Mouse (Mus musculus): ENCODE measurements at regions not wholly inside any gene's neighbourhood (a gene's known extent, or its start where the extent isn't known, plus 50 kb on each side); places are given as distances from the start of the nearest gene placed in this dataset.

DNA sequence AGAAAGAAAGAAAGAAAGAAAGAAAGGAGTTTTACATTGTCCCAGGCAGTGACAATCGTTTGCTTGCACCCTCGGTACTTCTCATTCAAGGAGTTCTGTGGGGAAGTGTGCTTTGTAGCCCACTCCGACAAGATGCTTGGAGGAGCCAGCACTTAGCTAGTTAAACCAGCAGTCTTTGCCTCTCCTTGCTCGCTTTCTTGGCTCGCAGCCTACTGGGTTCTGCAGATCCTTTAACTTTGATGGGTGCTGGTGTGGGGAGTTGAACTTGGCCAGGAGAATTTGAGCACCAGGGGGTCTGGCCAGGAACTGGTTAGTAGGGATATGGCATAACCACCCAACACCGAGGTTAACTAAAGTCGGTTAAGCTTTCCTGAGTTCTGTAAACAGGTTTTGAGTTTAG, 132.5 kb upstream of the Ubr2 start:
- dilution Hi-C loops (cut with MboI; ENCODE audit: extremely low pct_ligation_motif_present, extremely low pct_unique_long_range_greater_than_20kb, low sequenced_read_pairs) (no loop called here), in situ Hi-C loops (cut with MboI; ENCODE audit: low pct_ligation_motif_present, low pct_unique_long_range_greater_than_20kb, low sequenced_read_pairs) (no loop called here)
- Histone ChIP-seq H3K4me3 (replicated peaks in 1 of 3; ENCODE audit: low read depth in 2 of 3, low read length in 2 of 3, poor library complexity in 1 of 3) (no peak overlapping the region), H3K4me1 (ENCODE audit: control insufficient read depth in 1 of 2, insufficient read depth in 2 of 2) (peaks cover 0 to 55% of the 10 kb centered on the region in 2 experiments; a peak in 2 of 4 replicates), H3K27me3 (replicated peaks) (no peaks in the 10 kb centered on the region), H3K79me2 (replicated peaks; ENCODE audit: control insufficient read depth, extremely low read depth, insufficient read depth, poor library complexity, severe bottlenecking) (no peaks in the 10 kb centered on the region), H3K9me3 (replicated peaks; ENCODE audit: low read length) (peaks cover 2% of the 10 kb centered on the region), H3K27ac (ENCODE audit: insufficient read depth, low read depth) (no peak overlapping the region), H3K9ac (ENCODE audit: insufficient read depth, low read depth) (no peak overlapping the region), H3K4me2 (ENCODE audit: insufficient read depth, low read depth, poor library complexity, severe bottlenecking) (no peak overlapping the region), H3K36me3 (replicated peaks in 1 of 2; ENCODE audit: control insufficient read depth in 1 of 2, insufficient read depth in 1 of 2, low read length in 1 of 2) (peaks cover 0 to 3% of the 10 kb centered on the region in 2 experiments)
- DNase-seq (ENCODE audit: extremely low read depth), result no peak
- TF ChIP-seq ZC3H11A (IDR thresholded peaks at IDR 0.05; ENCODE audit: low read depth, low read length), result no peak
- no peak for TF ChIP-seq PAX5 (IDR thresholded peaks at IDR 0.05; ENCODE audit: low read length)
- TF ChIP-seq ELF1 (IDR thresholded peaks at IDR 0.05; ENCODE audit: low read depth, low read length), result no peak
- no peak for TF ChIP-seq SIN3A (IDR thresholded peaks at IDR 0.05; ENCODE audit: low read length)
- no peak for TF ChIP-seq CTCF (conservative IDR thresholded peaks at IDR 0.05 in 1 of 2, IDR thresholded peaks at IDR 0.05 in 1 of 2; ENCODE audit: low read depth in 2 of 2, low read length in 2 of 2)
- TF ChIP-seq POLR2A (IDR thresholded peaks at IDR 0.05; ENCODE audit: low read depth, low read length), result no peak
- no peak for TF ChIP-seq EP300 (IDR thresholded peaks at IDR 0.05; ENCODE audit: low read length)
- no peak for TF ChIP-seq JUND (conservative IDR thresholded peaks at IDR 0.05; ENCODE audit: low read depth, low read length)
- TF ChIP-seq MEF2A (IDR thresholded peaks at IDR 0.05; ENCODE audit: borderline replicate concordance, low read depth, low read length), result no peak
- TF ChIP-seq SMC3 (IDR thresholded peaks at IDR 0.05; ENCODE audit: low read depth, low read length), result no peak
- no peak for TF ChIP-seq TCF12 (IDR thresholded peaks at IDR 0.05; ENCODE audit: low read depth, low read length)

DNA sequence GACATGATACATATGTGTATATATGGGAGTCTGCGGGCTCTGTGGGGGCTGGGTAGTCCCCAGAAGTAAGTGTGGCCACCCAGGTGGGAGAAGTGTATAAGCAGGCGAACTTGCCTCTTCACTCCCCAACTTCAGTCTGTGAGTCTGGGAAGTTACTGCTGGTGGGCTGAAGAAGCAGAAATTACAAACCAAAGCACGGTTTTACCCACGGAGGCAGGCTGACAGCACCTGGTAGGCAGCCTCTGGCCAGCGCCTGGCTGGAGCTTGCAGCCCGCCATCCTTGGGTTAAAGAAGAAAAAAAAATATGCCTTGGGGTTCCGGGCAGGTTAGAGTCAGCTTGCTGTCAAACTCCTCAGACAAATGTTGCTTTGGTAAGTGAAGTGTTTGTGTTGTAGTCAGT, 131.9 kb upstream of the Ubr2 start:
- Histone ChIP-seq H3K4me1 (ENCODE audit: control insufficient read depth in 1 of 2, insufficient read depth in 2 of 2) (peaks cover 0 to 55% of the 10 kb centered on the region in 2 experiments; a peak in 2 of 4 replicates), H3K36me3 (replicated peaks in 1 of 2; ENCODE audit: control insufficient read depth in 1 of 2, insufficient read depth in 1 of 2, low read length in 1 of 2) (peaks cover 0 to 1% of the 10 kb centered on the region in 2 experiments), H3K9ac (ENCODE audit: insufficient read depth, low read depth) (no peak overlapping the region), H3K4me3 (replicated peaks in 1 of 3; ENCODE audit: low read depth in 2 of 3, low read length in 2 of 3, poor library complexity in 1 of 3) (peak overlapping the region in 2 of 3 experiments; percentile 51 to 62), H3K4me2 (ENCODE audit: insufficient read depth, low read depth, poor library complexity, severe bottlenecking) (peak overlapping the region; percentile 100; the same call in 1 of the 2 replicates), H3K27me3 (replicated peaks) (no peaks in the 10 kb centered on the region), H3K9me3 (replicated peaks; ENCODE audit: low read length) (peaks cover 2% of the 10 kb centered on the region), H3K27ac (ENCODE audit: insufficient read depth, low read depth) (no peak overlapping the region), H3K79me2 (replicated peaks; ENCODE audit: control insufficient read depth, extremely low read depth, insufficient read depth, poor library complexity, severe bottlenecking) (no peaks in the 10 kb centered on the region)
- in situ Hi-C loops (cut with MboI; ENCODE audit: low pct_ligation_motif_present, low pct_unique_long_range_greater_than_20kb, low sequenced_read_pairs) (no loop called here), dilution Hi-C loops (cut with MboI; ENCODE audit: extremely low pct_ligation_motif_present, extremely low pct_unique_long_range_greater_than_20kb, low sequenced_read_pairs) (no loop called here)
- no peak for DNase-seq (ENCODE audit: extremely low read depth)
- TF ChIP-seq MYC (IDR thresholded peaks at IDR 0.05; ENCODE audit: low read depth, low read length), result no peak
- TF ChIP-seq MAX (IDR thresholded peaks at IDR 0.05; ENCODE audit: low read length), result no peak
- TF ChIP-seq JUND (conservative IDR thresholded peaks at IDR 0.05; ENCODE audit: low read depth, low read length), result no peak
- 0 out of 2 replicates have a peak, but pooled peaks have one; percentile 40 for TF ChIP-seq SIN3A (IDR thresholded peaks at IDR 0.05; ENCODE audit: low read length)
- TF ChIP-seq MXI1 (IDR thresholded peaks at IDR 0.05; ENCODE audit: low read depth, low read length), result no peak
- no peak for TF ChIP-seq JUN (IDR thresholded peaks at IDR 0.05; ENCODE audit: insufficient read depth, low read depth, low read length)
- TF ChIP-seq MEF2A (IDR thresholded peaks at IDR 0.05; ENCODE audit: borderline replicate concordance, low read depth, low read length), result no peak
- peak; percentile 9; the same call in 1 of the 2 replicates for TF ChIP-seq CHD2 (IDR thresholded peaks at IDR 0.05; ENCODE audit: low read length)
- no peak for TF ChIP-seq ELF1 (IDR thresholded peaks at IDR 0.05; ENCODE audit: low read depth, low read length)
- TF ChIP-seq NELFE (IDR thresholded peaks at IDR 0.05; ENCODE audit: low read depth, low read length), result no peak
- no peak for TF ChIP-seq CTCF (conservative IDR thresholded peaks at IDR 0.05 in 1 of 2, IDR thresholded peaks at IDR 0.05 in 1 of 2; ENCODE audit: low read depth in 2 of 2, low read length in 2 of 2)
- no peak for TF ChIP-seq TCF12 (IDR thresholded peaks at IDR 0.05; ENCODE audit: low read depth, low read length)
- no peak for TF ChIP-seq TBP (conservative IDR thresholded peaks at IDR 0.05; ENCODE audit: low read depth, low read length)
- TF ChIP-seq RAD21 (IDR thresholded peaks at IDR 0.05; ENCODE audit: low read depth, low read length), result no peak
- TF ChIP-seq ZNF384 (IDR thresholded peaks at IDR 0.05; ENCODE audit: low read depth, low read length), result no peak
- TF ChIP-seq USF2 (conservative IDR thresholded peaks at IDR 0.05; ENCODE audit: low read depth, low read length), result no peak
- TF ChIP-seq USF1 (IDR thresholded peaks at IDR 0.05; ENCODE audit: low read depth, low read length), result no peak
- TF ChIP-seq ZKSCAN1 (IDR thresholded peaks at IDR 0.05; ENCODE audit: borderline replicate concordance, low read depth, low read length), result no peak
- TF ChIP-seq EP300 (IDR thresholded peaks at IDR 0.05; ENCODE audit: low read length), result peak; percentile 44; the same call in 1 of the 2 replicates
- no peak for TF ChIP-seq SMC3 (IDR thresholded peaks at IDR 0.05; ENCODE audit: low read depth, low read length)
- no peak for TF ChIP-seq RCOR1 (conservative IDR thresholded peaks at IDR 0.05; ENCODE audit: low read depth, low read length)
- no peak for TF ChIP-seq MAZ (IDR thresholded peaks at IDR 0.05; ENCODE audit: low read depth, low read length)
- TF ChIP-seq POLR2A (IDR thresholded peaks at IDR 0.05; ENCODE audit: low read depth, low read length), result no peak
- TF ChIP-seq BHLHE40 (IDR thresholded peaks at IDR 0.05; ENCODE audit: low read depth, low read length), result no peak
- no peak for TF ChIP-seq CHD1 (IDR thresholded peaks at IDR 0.05; ENCODE audit: low read depth, low read length)
- no peak for TF ChIP-seq HCFC1 (IDR thresholded peaks at IDR 0.05; ENCODE audit: low read depth, low read length)
- no peak for TF ChIP-seq NRF1 (IDR thresholded peaks at IDR 0.05; ENCODE audit: low read depth, low read length)

All from CH12.LX (cell line).